Mouse (Mus musculus) intestine, postnatal 0 days (tissue): ENCODE data around the gene Cnot6. TPM values are rescaled to one million over a fixed set of nuclear protein-coding genes. Genes with fewer than 3 reads are reported as not detected.
A peak's percentile ranks its signal among the peaks of the same experiment; 100 is the strongest.

Experiments used
- ATAC-seq: fragments of 200-750 bp; cut with Nextera tagmentation; 2 replicates; pipeline ENCODE4 v1.8.0; 2017; ENCODE audit warnings: mild to moderate bottlenecking, moderate TSS enrichment, moderate library complexity
- H3K27ac ChIP-seq: fragments of 300-500 bp; sonication (generic); 2 replicates; pipeline ENCODE4 v1.5.1; 2014; ENCODE audit warnings: mild to moderate bottlenecking, low read depth, low read length, moderate library complexity
- H3K27me3 ChIP-seq: fragments of 300-500 bp; sonication (generic); replicated peaks from 2 replicates; pipeline ENCODE4 v1.6.1; 2014; ENCODE audit warnings: low read length, mixed read lengths; ENCODE audit not compliant: control insufficient read depth, insufficient read depth
- H3K36me3 ChIP-seq: fragments of 300-500 bp; sonication (generic); 2 replicates; pipeline ENCODE4 v1.6.1; 2014; ENCODE audit warnings: mild to moderate bottlenecking, moderate library complexity; ENCODE audit not compliant: control insufficient read depth, insufficient read depth
- H3K4me1 ChIP-seq: fragments of 300-500 bp; sonication (generic); replicated peaks from 2 replicates; pipeline ENCODE4 v1.6.1; 2014; ENCODE audit warnings: antibody characterized with exemption, low read length, mixed read lengths; ENCODE audit not compliant: control insufficient read depth, insufficient read depth
- H3K4me2 ChIP-seq: fragments of 300-500 bp; sonication (generic); replicated peaks from 2 replicates; pipeline ENCODE4 v1.6.1; 2014; ENCODE audit warnings: low read depth, mild to moderate bottlenecking, moderate library complexity
- H3K4me3 ChIP-seq: fragments of 300-500 bp; sonication (generic); 2 replicates; pipeline ENCODE4 v1.5.1; 2014; ENCODE audit warnings: low read depth, low read length
- H3K9ac ChIP-seq: fragments of 300-500 bp; sonication (generic); 2 replicates; pipeline ENCODE4 v1.6.1; 2014; ENCODE audit warnings: mild to moderate bottlenecking, low read depth, low read length
- H3K9me3 ChIP-seq: fragments of 300-500 bp; sonication (generic); 2 replicates; pipeline ENCODE4 v1.6.1; 2016; ENCODE audit warnings: mixed run types; ENCODE audit not compliant: control insufficient read depth
- CTCF ChIP-seq: sonication (generic); IDR thresholded peaks from 2 replicates; pipeline ENCODE4 v1.5.1; 2016; ENCODE audit warnings: low read depth, mild to moderate bottlenecking, control low read depth, antibody characterized with exemption, moderate library complexity
- WGBS: fragments of 180-500 bp; shearing (Covaris S2); extraction: QIAGEN DNeasy Blood & Tissue Kit; methylation state at CpG from one replicate; pipeline ENCODE4 v1.1.7; 2014; 5-methylcytosine and 5-hydroxymethylcytosine counted together
- polyA plus RNA-seq: library from polyadenylated mRNA; unstranded; fragments of >200 nt; fragmentation: Nextera tagmentation; extraction: Ambion mirVana; gene quantifications from 2 replicates; pipeline ENCODE4 v1.2.1, GENCODE M21; 2015

Gene Cnot6
- polyA plus RNA-seq, 1 experiment from 2014 or later, result 27.2 TPM

- WGBS, result 86% methylated on average over 8 of the region's 8 CpGs
- no peak overlapping the region for H3K9ac ChIP-seq
- no peak overlapping the region for H3K4me2 ChIP-seq
- no peak for ATAC-seq
- no peaks in the 10 kb centered on the region for H3K27me3 ChIP-seq
- 0 out of 2 replicates have a peak, but pooled peaks have one; percentile 12 for TF ChIP-seq CTCF
- no peaks in the 10 kb centered on the region for H3K9me3 ChIP-seq
- H3K4me3 ChIP-seq, result no peak overlapping the region
- H3K36me3 ChIP-seq, result no peaks in the 10 kb centered on the region; the same call in 1 of the 2 replicates
- no peaks in the 10 kb centered on the region for H3K4me1 ChIP-seq
- no peak overlapping the region for H3K27ac ChIP-seq
These were observed 7.1 kb upstream of the Cnot6 start for GRCm38 (mm10) chr11:49719466-49720151.

- H3K4me1 ChIP-seq, result peaks cover 4% of the 10 kb centered on the region; the same call in 1 of the 2 replicates
- H3K27ac ChIP-seq, result peak overlapping the region; percentile 96; the same call in 1 of the 2 replicates
- 29% methylated on average over 20 of the region's 20 CpGs for WGBS
- TF ChIP-seq CTCF, result no peak
- no peaks in the 10 kb centered on the region; the same call in 1 of the 2 replicates for H3K36me3 ChIP-seq
- no peaks in the 10 kb centered on the region for H3K9me3 ChIP-seq
- H3K4me3 ChIP-seq, result peak overlapping the region; percentile 96
- peak; percentile 19 for ATAC-seq
- H3K9ac ChIP-seq, result peak overlapping the region; percentile 35
- peak overlapping the region; percentile 76 for H3K4me2 ChIP-seq
- H3K27me3 ChIP-seq, result no peaks in the 10 kb centered on the region
These were observed 1.1 kb upstream of the Cnot6 start for GRCm38 (mm10) chr11:49713336-49714334.

GRCm38 (mm10) chr11:49711981-49712554 is 455 bp downstream of the Cnot6 start:
- peak; percentile 46 for ATAC-seq
- Histone ChIP-seq H3K4me3 (peak overlapping the region; percentile 96), H3K4me1 (peaks cover 4% of the 10 kb centered on the region; the same call in 1 of the 2 replicates), H3K27me3 (no peaks in the 10 kb centered on the region), H3K27ac (peak overlapping the region; percentile 96), H3K4me2 (peak overlapping the region; percentile 76), H3K9ac (peak overlapping the region; percentile 98), H3K9me3 (no peaks in the 10 kb centered on the region), H3K36me3 (no peaks in the 10 kb centered on the region; the same call in 1 of the 2 replicates)
- WGBS, result under 1% methylated on average over 63 of the region's 70 CpGs
- TF ChIP-seq CTCF, result no peak

- H3K9ac ChIP-seq, result no peak overlapping the region
- no peak for ATAC-seq
These were observed 1.9 kb downstream of the Cnot6 start for GRCm38 (mm10) chr11:49710664-49711063.

GRCm38 (mm10) chr11:49707834-49708233 is 4.7 kb downstream of the Cnot6 start:
- Histone ChIP-seq H3K27ac (no peak overlapping the region), H3K9me3 (no peaks in the 10 kb centered on the region), H3K4me1 (peaks cover 4% of the 10 kb centered on the region; the same call in 1 of the 2 replicates), H3K4me3 (no peak overlapping the region), H3K4me2 (no peak overlapping the region), H3K9ac (no peak overlapping the region), H3K27me3 (no peaks in the 10 kb centered on the region), H3K36me3 (no peaks in the 10 kb centered on the region)
- ATAC-seq, result no peak
- no peak for TF ChIP-seq CTCF
- WGBS, result 47% methylated on average over 2 of the region's 2 CpGs

More at GRCm38 (mm10) chr11:49710664-49711063, 1.9 kb downstream of the Cnot6 start:
- Histone ChIP-seq H3K27me3 (no peaks in the 10 kb centered on the region), H3K4me1 (peaks cover 4% of the 10 kb centered on the region; the same call in 1 of the 2 replicates), H3K4me2 (peak overlapping the region; percentile 76), H3K36me3 (no peaks in the 10 kb centered on the region), H3K9me3 (no peaks in the 10 kb centered on the region), H3K27ac (no peak overlapping the region), H3K4me3 (no peak overlapping the region)
- TF ChIP-seq CTCF, result no peak
- 28% methylated on average over 2 of the region's 2 CpGs for WGBS
